Mouse (Mus musculus) ES-CJ7 (cell line): ENCODE results near the gene Actr5.

Source experiments
- DNase-seq: peaks from one replicate; pipeline ENCODE4 v3.0.0; 2011; ENCODE audit warnings: low read depth, low spot score

Actr5 gene

DNA sequence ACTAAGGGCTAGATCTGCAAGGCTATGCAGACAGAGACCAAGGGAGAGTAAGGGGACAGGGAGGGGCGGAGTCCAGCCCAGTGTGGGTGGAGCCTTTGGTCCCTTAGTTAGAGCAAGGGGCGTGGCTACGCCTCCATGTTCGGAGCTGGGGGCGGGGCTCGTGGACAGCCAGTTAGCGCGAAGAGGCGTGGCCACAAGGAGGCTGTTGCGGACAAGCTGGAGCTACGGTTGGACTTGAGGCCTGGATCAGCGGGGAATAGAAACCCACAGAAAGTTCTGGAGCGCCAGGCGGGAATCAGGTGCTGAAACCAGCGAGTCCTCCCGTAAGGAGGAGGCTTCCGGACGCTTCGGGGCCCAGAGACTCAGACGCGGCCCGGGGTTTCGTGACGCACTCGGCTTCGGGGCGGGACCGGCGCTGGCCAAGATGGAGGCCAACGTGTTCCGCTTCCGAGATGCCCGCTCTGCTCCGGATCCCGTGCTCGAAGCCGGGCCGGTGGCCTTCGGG, at the start of gene Actr5:
Gene Actr5 (plus strand): TSS at position 171 of the 505 bp plus-strand sequence.
- DNase-seq: peak; percentile 96

DNA sequence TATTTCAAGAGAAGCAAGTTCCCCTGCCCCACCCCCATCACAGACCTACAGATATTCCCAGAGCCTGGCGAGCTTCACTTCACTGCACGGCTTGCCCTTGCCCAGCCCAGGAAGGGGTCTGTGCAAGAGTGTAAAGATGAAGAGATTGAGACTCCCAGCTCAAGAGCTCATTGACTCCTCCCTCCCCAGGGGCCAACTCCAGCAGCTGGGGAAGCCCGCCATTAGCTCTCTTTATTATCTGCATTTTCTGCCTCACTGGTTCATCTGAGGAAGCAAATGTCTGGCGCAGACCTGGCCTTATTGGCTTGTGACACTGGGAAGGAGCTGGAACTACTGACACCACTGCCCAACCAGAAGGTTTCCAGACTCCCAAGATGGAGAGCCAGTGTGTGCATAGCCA, 44.7 kb upstream of the Actr5 start:
- DNase-seq: no peak

DNA sequence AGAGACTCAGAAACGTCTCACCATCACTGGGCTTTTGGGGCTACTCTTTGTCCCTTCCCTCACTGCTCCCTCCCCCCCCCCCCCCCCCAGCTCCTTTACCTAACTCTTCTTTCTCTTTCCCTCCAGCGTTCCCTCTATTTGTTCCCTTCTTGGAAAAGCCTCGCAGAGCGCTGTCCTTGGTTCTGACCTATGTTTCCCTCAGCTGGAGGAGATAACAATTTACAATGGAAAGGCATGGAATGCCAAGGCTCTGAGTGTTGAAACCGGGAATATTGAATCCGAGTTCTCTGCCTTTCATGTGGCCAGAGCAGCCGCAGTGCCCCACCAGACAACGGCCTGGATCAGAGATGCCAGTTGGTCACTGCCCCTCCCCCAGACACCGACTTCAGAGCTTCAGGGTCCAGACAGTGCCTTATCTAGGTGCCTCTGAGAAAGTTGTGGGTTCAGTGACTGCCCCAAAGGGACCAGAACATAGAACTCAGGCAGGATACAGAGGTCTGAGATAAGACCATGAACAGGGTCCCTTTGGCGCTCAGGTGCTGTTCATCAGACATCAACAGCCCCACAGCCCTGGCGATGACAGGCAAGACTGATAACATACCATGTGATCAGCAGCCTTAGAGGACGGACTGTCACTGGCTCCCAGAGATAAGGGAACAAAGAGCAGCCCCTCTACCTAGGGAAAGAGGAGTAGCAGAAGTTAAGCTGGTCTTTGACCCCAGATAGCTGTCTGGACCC, 39.9 kb upstream of the Actr5 start:
- DNase-seq: peak; percentile 71

DNA sequence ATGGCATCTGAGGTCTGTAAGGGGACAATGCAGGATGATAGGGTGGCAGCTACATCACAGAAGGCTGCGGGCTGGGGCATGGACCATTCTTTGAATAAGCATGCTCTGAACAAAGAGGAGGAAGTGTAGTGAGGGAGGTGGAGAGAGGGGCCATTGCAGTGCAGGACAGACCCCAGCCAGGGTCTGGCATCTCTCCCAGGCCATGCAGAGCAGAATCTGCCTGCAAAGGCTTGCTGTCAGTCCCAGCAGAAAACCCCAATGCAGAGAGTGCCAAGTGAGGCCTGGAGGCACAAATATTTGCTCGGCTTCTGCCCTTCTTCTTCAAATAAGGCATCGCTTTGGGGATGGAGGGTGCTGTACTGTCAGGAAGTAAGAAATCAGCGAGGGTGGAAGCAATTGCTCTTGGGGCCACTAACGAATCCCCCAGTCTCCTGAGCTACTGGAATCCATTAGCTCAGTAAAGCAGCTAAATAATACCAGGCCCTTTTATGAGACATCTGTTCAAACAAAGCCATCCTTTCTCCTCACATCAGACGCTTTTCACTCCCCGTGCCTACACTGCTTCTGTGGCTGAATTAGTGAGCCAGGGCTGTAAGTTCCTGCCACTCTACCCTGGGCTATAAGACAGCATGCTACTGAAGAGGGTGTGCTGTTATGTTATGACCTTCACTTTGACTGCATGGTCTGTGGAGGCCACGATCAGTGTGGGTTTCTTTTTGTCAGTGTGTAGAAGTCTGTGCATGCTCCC, 36.0 kb upstream of the Actr5 start:
- DNase-seq: no peak

DNA sequence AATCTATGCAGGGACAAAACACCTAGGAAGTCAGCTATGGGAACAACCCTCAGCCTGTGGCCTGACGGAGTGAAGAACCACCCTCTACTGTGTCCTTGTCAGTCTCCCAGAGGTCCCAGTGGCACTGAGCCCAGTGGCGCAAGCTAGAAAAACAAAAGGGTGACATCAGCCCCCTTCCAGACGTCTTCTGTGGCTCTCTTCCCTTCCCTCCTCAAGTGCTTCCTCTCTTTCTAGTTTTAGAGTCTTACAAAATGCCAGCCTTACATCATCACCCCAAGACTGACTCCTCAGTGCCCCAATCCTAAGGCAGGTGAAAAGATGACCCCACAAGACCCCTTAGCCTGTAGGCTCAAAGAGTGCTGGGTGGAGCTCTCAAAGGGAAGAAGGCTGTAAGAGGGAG, 34.2 kb upstream of the Actr5 start:
- DNase-seq: no peak

DNA sequence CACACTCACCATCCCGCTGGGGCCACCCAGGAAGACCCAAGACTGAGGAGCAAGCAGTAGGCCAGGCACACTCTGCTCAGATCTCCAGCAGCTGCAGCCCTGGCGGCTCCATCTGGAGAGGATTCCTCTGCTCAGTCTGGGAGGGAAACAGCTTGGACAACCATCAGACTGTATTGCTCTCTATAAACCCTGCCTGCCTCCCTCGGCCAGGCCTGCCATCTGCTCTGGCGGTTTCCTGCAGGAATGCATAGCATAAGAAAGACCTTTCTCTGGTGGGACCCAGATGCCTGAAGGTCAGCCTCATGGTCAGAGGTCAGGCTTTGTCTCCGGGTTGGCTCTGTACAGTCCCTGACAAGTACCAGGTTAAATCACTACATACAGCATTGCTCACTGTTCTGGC, 33.4 kb upstream of the Actr5 start:
- peak; percentile 81 for DNase-seq

DNA sequence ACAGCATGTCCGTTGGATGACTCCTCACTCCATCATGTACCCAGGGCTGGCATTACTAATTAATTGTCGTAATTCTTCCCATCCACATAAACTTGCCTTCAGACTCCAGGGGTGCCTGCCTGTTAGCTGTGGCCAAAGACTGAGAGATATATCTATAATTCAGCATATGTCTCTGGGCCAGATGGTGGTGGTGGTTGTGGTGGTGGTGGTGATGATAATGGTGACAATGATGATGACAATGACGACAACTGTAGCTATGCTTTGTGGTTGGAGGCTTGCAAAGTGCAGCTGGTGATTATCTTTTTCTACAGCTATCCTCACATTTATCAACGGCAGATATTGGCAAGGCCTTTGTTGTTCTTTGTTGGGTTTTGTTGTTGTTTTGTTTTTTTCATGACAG, 31.3 kb upstream of the Actr5 start:
- DNase-seq: no peak

DNA sequence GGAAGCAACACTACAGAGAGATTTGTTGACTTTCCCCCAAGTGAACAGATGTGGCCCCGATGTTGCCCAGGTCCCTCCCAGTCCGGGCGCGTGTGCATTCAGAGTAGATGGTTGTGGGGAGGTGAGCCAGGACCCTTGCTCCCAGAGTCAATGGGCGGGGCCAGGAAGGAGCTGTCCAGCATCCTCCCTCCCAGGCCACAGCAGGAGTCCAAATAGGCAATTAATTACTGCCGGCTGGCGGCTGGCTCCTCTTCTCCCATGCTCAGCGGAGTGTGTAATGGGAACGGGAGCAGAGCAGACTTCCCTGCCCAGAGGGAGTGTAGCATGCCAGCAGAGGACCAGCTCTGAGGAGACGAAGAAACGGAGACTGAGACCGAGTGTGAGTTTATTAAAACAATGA, 29.6 kb upstream of the Actr5 start:
- DNase-seq: peak; percentile 68

DNA sequence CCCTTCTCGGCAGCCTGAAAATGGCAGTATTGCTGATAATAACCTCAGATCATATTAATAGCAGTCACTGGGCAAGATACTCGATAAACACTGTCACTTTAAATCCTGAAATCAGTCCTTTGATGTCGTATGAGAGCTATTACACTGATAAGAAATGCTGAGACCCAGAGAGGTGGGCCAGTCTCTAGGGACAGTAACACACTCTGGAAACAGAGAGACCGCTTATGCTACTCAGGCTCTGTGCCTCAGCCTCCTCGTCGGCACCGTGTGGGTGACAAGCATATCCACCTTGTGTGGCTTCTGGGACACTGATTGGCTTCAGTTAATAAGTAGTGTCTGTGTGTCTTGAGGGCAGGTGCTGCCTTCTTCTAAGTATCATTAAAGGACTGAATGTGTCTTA, 29.1 kb upstream of the Actr5 start:
- no peak for DNase-seq

DNA sequence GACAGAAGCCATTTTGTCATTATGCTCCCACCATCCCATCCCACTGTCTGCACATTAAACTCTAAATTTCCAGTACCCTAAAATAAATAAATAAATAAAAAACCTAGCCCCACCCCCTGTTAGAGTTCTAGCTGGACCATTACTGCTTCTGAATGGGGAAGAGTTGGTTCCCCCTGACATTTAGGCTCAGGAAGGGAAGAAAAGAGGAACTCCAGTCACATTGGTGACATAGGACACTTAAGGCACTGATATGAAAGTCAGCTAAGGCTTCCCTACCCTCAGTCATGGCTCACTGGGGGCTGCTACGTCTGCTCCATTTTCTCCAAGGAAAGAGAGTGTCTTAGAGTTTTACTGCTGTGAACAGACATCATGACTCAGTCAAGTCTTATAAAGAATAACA, 27.9 kb upstream of the Actr5 start:
- no peak for DNase-seq

DNA sequence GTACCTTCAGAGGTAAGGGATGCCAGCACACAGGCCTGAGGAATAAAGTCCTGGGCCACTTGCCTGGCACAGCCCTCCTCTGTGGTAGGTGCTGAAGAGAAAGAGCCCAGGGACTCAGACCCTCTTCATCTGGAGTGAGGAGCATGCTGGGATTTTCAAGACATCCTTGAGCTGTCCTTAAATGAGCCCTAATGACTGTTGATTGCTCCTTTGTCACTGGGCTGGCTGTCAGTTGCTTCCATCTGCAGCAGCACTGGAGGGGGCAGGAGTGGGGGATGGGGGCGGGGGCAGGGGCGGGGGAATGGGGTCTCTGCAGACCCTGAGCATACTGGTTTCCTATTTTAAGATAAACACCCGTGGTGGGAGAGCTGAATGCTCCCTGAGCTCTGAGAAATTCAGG, 24.2 kb upstream of the Actr5 start:
- no peak for DNase-seq

DNA sequence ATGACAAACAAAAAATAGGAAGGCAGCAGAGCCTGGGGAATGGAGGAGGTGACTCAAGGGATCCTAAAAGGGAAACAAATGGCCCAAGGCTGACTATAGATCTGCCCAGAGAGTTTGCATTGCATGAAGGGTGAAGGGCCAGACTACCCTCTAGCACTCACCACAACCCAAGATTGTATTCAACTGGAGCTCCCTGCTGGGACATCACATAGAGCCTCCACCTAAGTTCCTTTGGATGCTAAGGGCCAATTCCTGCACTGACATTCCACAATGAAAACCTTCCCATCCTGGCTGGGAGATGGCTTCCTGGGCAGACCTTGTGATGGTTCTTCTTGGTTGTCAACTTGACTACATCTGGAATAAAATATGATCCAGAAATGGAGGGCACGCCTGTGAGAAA, 23.4 kb upstream of the Actr5 start:
- DNase-seq: peak; percentile 48

DNA sequence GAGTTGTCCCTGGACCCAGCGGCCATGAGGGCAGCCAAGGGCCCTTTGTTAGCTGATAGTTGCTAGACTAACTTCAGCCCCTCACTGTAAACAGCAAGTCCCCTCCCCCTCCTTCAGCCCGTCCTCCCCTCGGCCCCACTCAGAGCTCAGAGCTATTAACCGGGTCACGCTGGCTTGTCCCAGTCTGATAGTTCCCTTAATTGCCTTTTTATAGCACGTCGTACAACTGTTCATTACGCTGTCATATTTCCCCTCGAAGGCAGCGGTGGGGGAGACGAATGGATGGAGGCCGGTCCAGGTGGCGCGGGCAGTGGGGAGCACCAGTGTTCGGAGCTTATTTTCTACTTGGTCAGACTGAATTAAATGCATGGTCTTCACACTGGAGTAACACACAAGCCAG, 22.0 kb upstream of the Actr5 start:
- DNase-seq: no peak

DNA sequence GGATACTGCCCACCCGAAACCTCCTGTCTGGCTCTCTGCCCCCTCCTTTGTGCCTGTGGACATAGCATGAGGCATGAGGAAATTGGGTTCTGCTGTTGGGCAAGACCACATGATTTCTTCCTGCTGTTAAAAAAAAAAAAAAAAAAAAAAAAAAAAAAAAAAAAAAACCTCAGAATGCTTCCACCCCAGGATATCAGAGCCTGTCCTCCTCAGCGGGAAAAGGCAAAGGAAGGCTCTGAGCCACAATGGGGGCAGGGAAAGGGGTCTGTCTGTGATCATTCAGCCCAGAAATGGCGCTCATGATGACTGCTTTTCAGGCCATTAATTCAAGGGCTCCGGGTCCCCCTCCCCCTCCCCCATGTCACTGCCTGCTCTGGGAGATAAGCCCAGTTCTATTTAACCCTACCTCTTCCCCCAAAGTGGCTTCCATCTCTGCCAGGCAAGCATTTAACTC, 18.1 kb upstream of the Actr5 start:
- no peak for DNase-seq

DNA sequence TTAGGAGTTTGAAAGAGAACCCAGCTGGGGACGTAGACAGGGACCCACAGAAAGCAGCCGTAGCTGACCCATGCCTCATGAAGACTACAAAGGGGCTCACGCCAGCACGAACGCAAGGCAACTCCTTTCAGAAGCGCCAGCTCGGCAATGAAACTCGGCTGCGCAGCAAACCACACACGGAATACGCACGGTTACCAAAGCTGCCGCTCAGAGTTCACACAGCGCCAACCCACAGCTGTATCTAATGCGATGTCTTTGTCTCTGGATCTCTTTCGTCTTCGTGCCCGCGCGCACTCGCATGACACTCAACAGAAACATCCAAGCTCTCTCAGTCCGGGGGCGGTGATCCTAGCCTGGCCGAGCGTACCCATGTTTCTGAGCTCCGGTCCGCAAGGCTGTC, 15.0 kb upstream of the Actr5 start:
- peak; percentile 17 for DNase-seq

DNA sequence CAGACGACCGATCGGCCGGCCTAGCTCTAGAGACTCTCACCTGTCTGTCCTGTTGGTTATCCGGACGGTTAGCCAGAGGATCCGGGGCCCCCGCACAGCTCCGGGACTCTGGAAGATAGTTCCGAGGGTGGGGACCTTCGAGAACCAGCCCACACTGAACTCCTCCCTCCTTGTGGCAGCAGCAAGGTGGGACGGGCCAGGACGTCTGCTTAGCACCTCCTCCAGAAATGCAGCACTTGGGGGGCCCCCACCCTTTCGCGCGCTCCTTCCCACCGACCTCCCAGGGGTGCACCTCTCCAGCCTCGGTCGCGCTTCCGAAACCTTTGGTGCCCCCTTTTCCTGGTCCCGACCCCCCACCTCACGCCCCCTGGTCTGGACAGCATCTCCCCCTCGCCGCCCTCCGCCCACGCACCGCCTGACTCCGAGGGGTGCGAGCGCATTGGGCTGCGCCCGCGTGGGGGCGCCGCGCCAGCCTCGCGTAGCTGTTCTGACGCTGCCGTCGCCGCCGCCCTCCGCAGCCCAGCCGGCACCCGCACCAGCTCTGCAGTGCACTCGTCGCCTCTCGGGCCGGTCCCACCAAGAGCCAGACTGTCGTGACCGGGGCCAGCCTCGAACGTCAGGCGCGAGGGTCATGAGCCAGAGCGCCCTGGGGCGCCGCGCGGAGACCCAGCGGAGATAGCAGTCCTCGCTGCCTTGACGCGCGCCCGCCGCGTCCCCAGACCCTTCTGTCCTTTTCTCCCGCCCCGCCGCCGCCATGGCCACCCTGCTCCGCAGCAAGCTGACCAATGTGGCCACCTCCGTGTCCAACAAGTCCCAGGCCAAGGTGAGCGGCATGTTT, 14.0 kb upstream of the Actr5 start, which contains the start of gene Slc32a1:
Gene Slc32a1 (plus strand): TSS at position 280 of the 838 bp plus-strand sequence.
- DNase-seq: peak; percentile 50

DNA sequence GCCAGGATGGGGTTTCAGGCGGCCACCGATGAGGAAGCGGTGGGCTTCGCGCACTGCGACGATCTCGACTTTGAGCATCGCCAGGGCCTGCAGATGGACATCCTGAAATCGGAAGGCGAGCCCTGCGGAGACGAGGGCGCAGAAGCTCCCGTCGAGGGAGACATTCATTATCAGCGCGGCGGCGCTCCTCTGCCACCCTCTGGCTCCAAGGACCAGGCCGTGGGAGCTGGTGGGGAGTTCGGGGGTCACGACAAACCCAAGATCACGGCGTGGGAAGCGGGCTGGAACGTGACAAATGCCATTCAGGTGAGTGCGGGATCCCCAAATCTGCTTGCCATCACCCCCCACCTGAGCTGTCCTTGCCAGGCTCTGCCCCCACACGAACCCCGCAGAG, 13.4 kb upstream of the Actr5 start:
- DNase-seq: no peak

DNA sequence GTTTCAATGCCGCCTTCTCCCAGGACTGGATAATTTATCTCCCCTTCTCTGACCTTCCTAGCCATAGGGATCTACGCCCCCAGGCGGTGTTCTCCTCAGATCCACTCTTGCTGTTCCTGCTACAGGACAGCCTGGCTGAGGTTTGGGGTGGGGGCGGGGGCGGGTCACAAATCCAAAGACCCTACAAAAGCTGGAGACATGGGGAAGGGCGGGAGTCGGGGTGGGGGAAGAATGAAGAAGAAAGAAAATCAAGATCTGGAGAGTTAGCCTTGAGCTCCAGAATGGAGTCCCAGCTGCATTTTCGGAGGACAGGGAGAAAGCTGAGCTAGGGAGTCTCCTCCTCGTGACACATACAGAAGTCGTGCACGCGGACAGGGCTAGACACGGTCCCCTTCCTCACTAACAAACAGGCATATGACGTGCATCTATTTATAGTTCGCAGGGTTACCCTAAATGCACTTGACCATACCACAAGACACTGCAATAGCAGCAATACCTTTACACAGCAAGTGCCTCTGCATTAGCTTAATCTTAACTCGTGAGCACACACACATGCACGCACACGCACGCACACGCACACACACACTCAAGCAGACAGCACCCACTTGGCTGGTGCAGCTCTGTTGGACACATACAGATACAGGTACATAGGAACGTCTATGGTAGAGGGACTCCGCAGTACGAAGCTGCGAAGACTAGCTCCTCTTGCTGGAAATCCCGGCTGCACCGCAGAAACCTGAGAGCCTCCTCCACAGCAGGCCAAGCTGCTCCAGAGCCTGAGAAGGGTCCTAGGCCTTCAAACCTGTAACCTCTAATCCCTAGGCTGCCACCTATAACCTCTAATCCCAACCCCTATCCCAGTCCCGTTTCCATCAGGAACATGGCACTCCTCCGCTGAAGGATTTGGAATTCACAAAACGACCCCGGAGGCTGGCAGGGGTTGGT, 12.7 kb upstream of the Actr5 start:
- peak; percentile 19 for DNase-seq

DNA sequence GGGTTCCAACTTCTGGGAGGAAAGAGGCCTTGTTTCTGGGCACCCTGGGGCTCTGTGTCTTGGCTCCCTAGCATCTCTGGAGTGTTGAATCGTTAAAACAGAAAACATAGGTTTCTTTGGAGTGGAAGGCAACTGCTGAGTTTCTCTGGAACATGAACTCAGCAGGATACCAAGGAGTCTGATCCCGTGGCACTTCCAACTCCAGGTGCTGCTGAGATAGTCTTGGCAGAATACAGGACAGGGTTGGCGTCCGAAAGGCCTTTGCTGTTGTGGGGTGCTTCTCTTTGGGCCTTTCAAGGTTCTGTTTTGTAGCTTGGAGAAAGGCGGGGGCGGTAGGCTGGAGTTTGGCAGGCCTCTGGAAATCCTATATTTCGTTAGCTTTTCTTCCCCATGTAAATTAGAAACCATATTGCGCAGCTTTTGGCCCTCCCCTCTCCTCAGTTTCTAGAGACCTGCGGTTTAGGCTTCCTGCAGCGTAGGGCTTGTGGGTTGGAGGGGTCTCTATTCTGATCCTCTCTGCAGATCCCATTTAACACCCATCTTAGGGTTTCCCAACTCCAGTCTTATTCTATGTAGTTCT, 11.9 kb upstream of the Actr5 start:
- DNase-seq: no peak
